Mouse (Mus musculus) hindbrain, embryonic 11.5 days (tissue): ENCODE measurements around the gene Dhx32. TPM values are rescaled to one million over a fixed set of nuclear protein-coding genes. Genes with fewer than 3 reads are reported as not detected.

Experiments
- ATAC-seq: fragments of 200-750 bp; cut with Nextera tagmentation; 2 replicates; pipeline ENCODE4 v1.8.0; 2017; ENCODE audit warnings: mild to moderate bottlenecking, moderate TSS enrichment, moderate library complexity; ENCODE audit not compliant: low FRiP score
- DNase-seq: peaks from one replicate; pipeline ENCODE4 v3.0.0-alpha.2; 2015; ENCODE audit warnings: low spot score
- H3K27ac ChIP-seq: fragments of 300-500 bp; sonication (generic); 2 replicates; pipeline ENCODE4 v1.5.1; 2014; ENCODE audit warnings: mild to moderate bottlenecking, low read depth, low read length
- H3K27me3 ChIP-seq: fragments of 300-500 bp; sonication (generic); 2 replicates; pipeline ENCODE4 v1.6.1; 2014; ENCODE audit warnings: mild to moderate bottlenecking, low read length, moderate library complexity, mixed read lengths; ENCODE audit not compliant: control insufficient read depth, insufficient read depth
- H3K36me3 ChIP-seq: fragments of 300-500 bp; sonication (generic); 2 replicates; pipeline ENCODE4 v1.6.1; 2014; ENCODE audit warnings: mild to moderate bottlenecking, low read length, moderate library complexity, mixed read lengths; ENCODE audit not compliant: control insufficient read depth, insufficient read depth
- H3K4me1 ChIP-seq: fragments of 300-500 bp; sonication (generic); replicated peaks from 2 replicates; pipeline ENCODE4 v1.6.1; 2014; ENCODE audit warnings: low read length, mixed read lengths; ENCODE audit not compliant: control insufficient read depth, insufficient read depth
- H3K4me2 ChIP-seq: fragments of 300-500 bp; sonication (generic); replicated peaks from 2 replicates; pipeline ENCODE4 v1.6.1; 2014; ENCODE audit warnings: mild to moderate bottlenecking, low read depth, low read length
- H3K4me3 ChIP-seq: fragments of 300-500 bp; sonication (generic); 2 replicates; pipeline ENCODE4 v1.5.1; 2014; ENCODE audit warnings: low read depth, low read length
- H3K9ac ChIP-seq: fragments of 300-500 bp; sonication (generic); 2 replicates; pipeline ENCODE4 v1.6.1; 2014; ENCODE audit warnings: low read depth, low read length
- H3K9me3 ChIP-seq: fragments of 300-500 bp; sonication (generic); 2 replicates; pipeline ENCODE4 v1.6.1; 2016; ENCODE audit warnings: low read length; ENCODE audit not compliant: control insufficient read depth
- WGBS: fragments of 180-500 bp; shearing (Covaris S2); extraction: QIAGEN DNeasy Blood & Tissue Kit; methylation state at CpG from one replicate; pipeline ENCODE4 v1.1.7; 2014; 5-methylcytosine and 5-hydroxymethylcytosine counted together
- polyA plus RNA-seq: library from polyadenylated mRNA; unstranded; fragments of >200 nt; fragmentation: Nextera tagmentation; extraction: Ambion mirVana; gene quantifications from 2 replicates; pipeline ENCODE4 v1.2.1, GENCODE M21; 2014

Gene Dhx32
- polyA plus RNA-seq, 1 experiment from 2014 or later: 43.7 TPM

DNA sequence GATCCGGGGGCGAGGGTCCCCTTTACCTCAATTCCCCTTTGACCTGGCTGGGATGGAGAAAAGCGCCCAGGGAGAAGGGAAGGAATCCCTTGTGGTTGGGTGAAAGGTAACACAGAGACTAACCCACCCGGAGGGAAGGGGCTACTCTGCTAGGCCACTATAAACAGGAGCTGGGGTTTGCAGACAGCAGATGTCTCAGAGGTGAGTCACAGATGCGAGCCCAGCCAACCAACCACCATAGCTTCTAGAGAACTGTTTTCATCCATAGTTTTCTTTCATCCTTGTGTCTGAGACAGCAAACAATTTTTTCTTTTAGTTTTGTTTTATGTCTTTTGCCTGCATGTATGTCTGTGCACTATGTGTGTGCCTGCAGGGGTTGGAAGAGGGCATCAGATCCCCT is 17.4 kb upstream of the Dhx32 start:
- no peak overlapping the region for H3K4me3 ChIP-seq
- H3K4me1 ChIP-seq: no peaks in the 10 kb centered on the region
- no peak overlapping the region for H3K4me2 ChIP-seq
- no peaks in the 10 kb centered on the region for H3K36me3 ChIP-seq
- DNase-seq (no peak), ATAC-seq (no peak)
- no peak overlapping the region for H3K27ac ChIP-seq
- H3K27me3 ChIP-seq: no peaks in the 10 kb centered on the region
- H3K9me3 ChIP-seq: no peaks in the 10 kb centered on the region
- WGBS: 69% methylated on average over 5 of the region's 5 CpGs
- no peak overlapping the region for H3K9ac ChIP-seq

DNA sequence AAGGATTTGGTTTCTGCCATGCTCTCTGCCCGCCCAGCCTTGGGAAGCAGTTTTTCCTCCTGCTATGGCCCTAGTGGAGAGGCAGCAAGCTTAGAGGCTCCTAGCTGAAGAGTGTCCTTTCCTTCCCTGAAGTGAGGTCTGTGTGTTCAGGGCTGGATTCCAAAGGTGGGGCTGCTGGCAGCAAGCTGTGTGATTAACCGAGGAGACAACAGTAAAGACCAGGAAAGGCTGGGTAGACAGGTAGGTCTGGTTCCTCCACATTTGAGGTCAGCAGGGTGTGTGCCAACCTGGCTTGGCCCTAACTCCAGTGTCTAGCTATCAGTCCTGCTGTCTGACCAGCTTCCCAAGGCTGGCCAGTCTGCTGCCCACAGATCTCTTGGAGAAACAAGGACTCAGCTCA is 12.2 kb upstream of the Dhx32 start:
- no peak for ATAC-seq
- WGBS: 85% methylated on average over 2 of the region's 2 CpGs
- H3K9me3 ChIP-seq: no peaks in the 10 kb centered on the region
- no peak overlapping the region for H3K4me3 ChIP-seq
- H3K36me3 ChIP-seq: no peaks in the 10 kb centered on the region
- no peak overlapping the region for H3K9ac ChIP-seq
- H3K27me3 ChIP-seq: no peaks in the 10 kb centered on the region
- no peak overlapping the region for H3K4me2 ChIP-seq
- H3K27ac ChIP-seq: no peak overlapping the region
- no peak for DNase-seq
- no peaks in the 10 kb centered on the region for H3K4me1 ChIP-seq

DNA sequence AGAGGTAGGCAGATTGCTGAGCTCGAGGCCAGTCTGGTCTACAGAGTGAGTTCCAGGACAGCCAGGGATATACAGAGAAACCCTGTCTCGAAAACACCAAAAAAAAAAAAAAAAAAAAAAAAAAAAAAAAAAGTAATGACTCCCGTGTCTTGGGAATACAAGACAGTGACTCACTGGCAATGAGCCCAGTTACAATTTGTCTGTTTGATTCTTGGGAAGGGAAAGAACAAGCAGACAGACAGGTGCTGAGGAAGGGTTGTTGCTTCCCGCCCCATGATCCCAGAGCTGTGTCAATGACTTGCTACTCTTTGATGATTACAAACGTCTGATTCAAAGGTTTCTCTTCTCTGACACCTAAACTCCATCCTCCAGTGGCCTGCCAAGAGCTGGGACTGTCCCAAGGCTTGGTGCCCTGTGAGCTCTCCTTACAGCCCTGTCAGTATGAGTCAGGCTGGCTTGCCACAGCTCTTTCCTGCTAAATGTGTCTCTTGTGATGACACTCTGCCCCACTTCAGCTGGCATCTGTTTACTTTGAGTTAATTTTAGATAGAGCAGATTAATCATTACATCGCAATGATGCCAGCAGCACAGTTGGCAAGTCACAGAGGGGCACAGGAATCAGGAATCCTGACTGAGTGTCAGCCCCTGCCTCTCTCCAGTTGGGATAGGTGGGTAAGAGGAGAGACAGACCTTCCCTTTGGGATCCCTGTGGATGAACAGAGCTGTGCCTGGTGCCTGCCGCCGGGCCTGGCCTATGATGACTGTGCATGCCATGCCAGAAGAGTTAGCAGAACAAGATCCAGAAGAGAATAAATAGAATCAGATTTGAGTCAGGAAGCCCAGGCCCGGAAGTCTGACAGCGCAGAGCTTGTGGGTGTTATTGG is 11.0 kb upstream of the Dhx32 start:
- 73% methylated on average over 10 of the region's 10 CpGs for WGBS
- H3K4me3 ChIP-seq: no peak overlapping the region
- no peak for DNase-seq

DNA sequence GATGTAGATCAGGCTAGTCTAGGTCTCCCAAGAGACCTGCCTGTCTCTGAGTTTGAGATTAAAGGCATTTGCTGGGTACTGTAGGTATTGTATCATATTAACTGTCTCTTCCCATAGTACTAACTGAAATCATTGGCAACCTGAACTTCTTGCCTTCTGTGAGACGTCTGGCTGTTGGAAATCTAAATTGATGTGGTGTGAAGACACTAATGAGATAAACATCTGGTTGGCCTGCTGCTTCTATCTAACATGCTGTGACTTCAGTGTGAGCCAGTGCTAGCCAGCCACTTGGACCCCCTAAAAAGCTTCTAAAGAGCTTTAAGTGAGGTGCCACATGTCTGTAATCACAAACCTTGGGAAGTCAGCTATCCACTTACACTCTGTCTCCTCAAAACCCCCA is 10.2 kb upstream of the Dhx32 start:
- Histone ChIP-seq H3K9ac (no peak overlapping the region), H3K4me2 (no peak overlapping the region), H3K27ac (no peak overlapping the region), H3K36me3 (no peaks in the 10 kb centered on the region), H3K4me3 (no peak overlapping the region), H3K4me1 (no peaks in the 10 kb centered on the region), H3K27me3 (no peaks in the 10 kb centered on the region), H3K9me3 (no peaks in the 10 kb centered on the region)
- ATAC-seq (no peak), DNase-seq (no peak)
- 29% methylated on average over 1 of the region's 1 CpGs for WGBS

More for the DNA sequence above, 11.0 kb upstream of the Dhx32 start:
- Histone ChIP-seq H3K4me2 (no peak overlapping the region), H3K4me1 (no peaks in the 10 kb centered on the region), H3K27ac (no peak overlapping the region), H3K9me3 (no peaks in the 10 kb centered on the region), H3K36me3 (no peaks in the 10 kb centered on the region), H3K9ac (no peak overlapping the region), H3K27me3 (no peaks in the 10 kb centered on the region)
- no peak for ATAC-seq

DNA sequence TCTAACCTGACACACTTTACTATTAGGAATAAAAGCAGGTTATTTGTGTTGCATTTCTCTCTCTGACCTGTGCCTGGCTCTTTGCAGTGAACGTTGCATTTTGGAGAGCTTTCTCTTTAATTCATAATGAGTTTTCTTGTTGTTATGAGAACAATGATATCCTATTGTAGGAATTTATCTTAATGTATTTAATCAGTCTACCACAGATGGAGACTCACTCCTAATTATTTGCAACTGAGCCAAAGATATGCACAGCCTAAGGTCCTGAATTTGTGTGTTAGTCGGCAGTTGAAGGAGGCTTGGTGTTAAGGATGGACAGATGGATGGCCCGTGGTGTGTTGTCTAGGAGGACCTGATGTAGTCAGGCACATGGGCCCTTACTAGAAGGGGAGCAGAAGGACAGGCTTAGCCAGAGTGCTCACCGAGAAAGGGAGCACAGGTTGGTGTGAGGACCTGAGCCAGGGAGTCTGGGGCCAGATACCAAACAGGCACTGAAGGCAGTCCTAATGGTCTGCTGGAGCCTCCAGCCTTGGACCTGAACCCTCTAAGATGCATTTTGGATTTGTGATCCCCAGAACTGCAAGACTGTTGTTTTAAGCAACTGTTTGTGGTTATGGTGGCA is 8.2 kb upstream of the Dhx32 start:
- Histone ChIP-seq H3K27ac (no peak overlapping the region), H3K4me3 (no peak overlapping the region), H3K9ac (no peak overlapping the region), H3K36me3 (no peaks in the 10 kb centered on the region), H3K27me3 (no peaks in the 10 kb centered on the region), H3K9me3 (no peaks in the 10 kb centered on the region), H3K4me2 (no peak overlapping the region), H3K4me1 (no peaks in the 10 kb centered on the region)
- 88% methylated on average over 4 of the region's 4 CpGs for WGBS
- no peak for ATAC-seq
- DNase-seq: no peak

DNA sequence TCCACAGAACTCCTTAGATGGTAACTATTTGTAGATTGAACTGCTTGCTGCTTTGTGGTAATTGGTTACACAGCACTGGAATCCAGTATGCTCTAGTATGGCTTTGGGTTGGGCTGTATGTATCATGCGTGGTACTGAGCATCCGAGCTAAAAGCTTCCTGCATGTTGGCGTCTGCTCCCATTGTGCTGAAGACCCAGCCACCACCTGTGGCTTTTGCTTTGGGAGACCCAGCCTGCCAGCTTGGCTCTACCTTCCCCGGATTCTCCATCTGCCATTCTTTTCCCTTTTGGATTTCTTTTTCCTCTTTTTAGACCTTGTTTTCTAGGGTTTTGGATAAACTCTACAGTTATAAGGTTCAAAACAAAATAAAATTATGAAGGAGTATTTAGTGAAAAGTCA is 7.6 kb upstream of the Dhx32 start:
- 92% methylated on average over 4 of the region's 4 CpGs for WGBS
- H3K27ac ChIP-seq: no peak overlapping the region

DNA sequence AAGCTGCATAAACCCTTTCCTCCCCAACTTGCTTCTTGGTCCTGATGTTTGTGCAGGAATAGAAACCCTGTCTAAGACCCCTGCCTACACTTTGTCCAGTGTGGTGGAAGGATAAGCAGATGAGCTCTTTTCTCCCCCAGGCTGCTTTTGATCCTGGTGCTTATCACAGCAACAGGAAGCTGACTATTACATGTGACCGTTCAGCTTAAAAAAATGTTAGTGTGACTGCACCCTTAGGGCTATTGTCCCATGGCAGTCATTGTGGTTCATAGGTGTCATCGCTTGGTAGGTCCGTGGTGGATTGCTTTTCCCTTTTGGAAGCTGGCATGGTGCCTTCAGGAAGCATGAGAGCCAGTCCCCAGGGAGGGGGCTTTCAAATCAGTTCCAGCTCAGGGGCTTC is 5.6 kb upstream of the Dhx32 start:
- ATAC-seq: no peak

More for the DNA sequence above, 7.6 kb upstream of the Dhx32 start:
- DNase-seq (no peak), ATAC-seq (no peak)
- Histone ChIP-seq H3K9me3 (no peaks in the 10 kb centered on the region), H3K27me3 (no peaks in the 10 kb centered on the region), H3K4me3 (no peak overlapping the region), H3K36me3 (no peaks in the 10 kb centered on the region), H3K4me2 (no peak overlapping the region), H3K9ac (no peak overlapping the region), H3K4me1 (no peaks in the 10 kb centered on the region)

DNA sequence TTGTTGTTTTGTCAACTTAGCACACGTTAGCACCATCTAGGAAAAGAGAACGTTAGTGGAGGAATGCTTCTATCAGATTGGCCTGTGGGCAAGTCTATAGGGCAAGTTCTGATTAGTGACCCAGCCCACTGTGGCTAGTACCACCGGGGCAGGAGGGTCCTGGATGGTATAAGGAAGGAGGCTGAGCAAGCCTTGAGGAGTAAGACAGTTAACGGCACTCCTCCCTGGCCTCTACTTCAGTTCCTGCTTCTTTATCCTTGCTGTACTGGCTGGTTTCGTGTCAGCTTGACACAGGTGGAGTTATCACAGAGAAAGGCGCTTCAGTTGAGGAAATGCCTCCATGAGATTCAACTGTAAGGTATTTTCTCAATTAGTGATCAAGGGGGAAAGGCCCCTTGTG is 5.0 kb upstream of the Dhx32 start:
- no peaks in the 10 kb centered on the region for H3K27me3 ChIP-seq
- H3K9me3 ChIP-seq: no peaks in the 10 kb centered on the region
- no peak for ATAC-seq
- 89% methylated on average over 6 of the region's 6 CpGs for WGBS
- no peaks in the 10 kb centered on the region for H3K4me1 ChIP-seq
- no peaks in the 10 kb centered on the region for H3K36me3 ChIP-seq
- H3K4me2 ChIP-seq: no peak overlapping the region
- no peak overlapping the region for H3K4me3 ChIP-seq
- no peak for DNase-seq
- H3K9ac ChIP-seq: no peak overlapping the region
- H3K27ac ChIP-seq: no peak overlapping the region

More for the DNA sequence above, 5.6 kb upstream of the Dhx32 start:
- H3K4me1 ChIP-seq: no peaks in the 10 kb centered on the region
- H3K27me3 ChIP-seq: no peaks in the 10 kb centered on the region
- 74% methylated on average over 3 of the region's 3 CpGs for WGBS
- H3K27ac ChIP-seq: no peak overlapping the region
- no peak overlapping the region for H3K4me3 ChIP-seq
- no peaks in the 10 kb centered on the region for H3K36me3 ChIP-seq
- H3K4me2 ChIP-seq: no peak overlapping the region
- no peak for DNase-seq
- H3K9ac ChIP-seq: no peak overlapping the region
- H3K9me3 ChIP-seq: no peaks in the 10 kb centered on the region

DNA sequence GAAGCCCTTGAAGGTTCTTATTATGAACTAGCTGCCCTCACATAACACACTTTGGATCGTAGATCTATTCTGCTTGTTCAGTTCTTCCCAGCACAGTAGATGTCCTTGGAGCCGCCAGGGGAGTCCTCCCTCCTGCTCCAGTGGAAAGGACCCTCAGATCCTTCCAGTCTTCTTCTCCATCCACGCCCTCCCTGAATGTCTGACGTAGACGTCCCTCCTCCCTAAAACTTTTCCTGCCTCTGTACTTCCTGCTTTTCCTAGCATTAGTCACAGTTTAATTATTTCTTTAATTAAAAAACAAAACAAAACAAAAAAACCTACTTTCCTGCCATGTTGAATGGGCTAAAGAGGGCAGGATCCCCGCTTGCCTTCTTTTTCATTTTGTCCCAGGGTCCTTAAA is 535 bp downstream of the Dhx32 start:
- Histone ChIP-seq H3K36me3 (no peaks in the 10 kb centered on the region), H3K4me3 (no peak overlapping the region), H3K4me2 (no peak overlapping the region), H3K9me3 (no peaks in the 10 kb centered on the region), H3K27ac (no peak overlapping the region), H3K9ac (no peak overlapping the region), H3K27me3 (no peaks in the 10 kb centered on the region), H3K4me1 (no peaks in the 10 kb centered on the region)
- DNase-seq (no peak), ATAC-seq (no peak)
- WGBS: 76% methylated on average over 6 of the region's 6 CpGs
